Mouse (Mus musculus) thymus, adult 2 months (tissue): ENCODE measurements around the gene Bcl3.

Source experiments
- CTCF ChIP-seq: fragments of 200-500 bp; IDR thresholded peaks from 2 replicates; pipeline ENCODE4 v1.5.1; 2012; ENCODE audit warnings: mild to moderate bottlenecking, control low read depth, low read length, moderate library complexity, borderline replicate concordance; ENCODE audit not compliant: control insufficient read depth, poor library complexity, insufficient read depth; ENCODE audit errors: extremely low read depth
- POLR2A ChIP-seq: fragments of 200-500 bp; IDR thresholded peaks from 2 replicates; pipeline ENCODE4 v1.6.1; 2012; ENCODE audit warnings: mild to moderate bottlenecking, low read length, control low read depth, moderate library complexity; ENCODE audit not compliant: control insufficient read depth, poor library complexity, insufficient read depth; ENCODE audit errors: extremely low read depth

GRCm38 (mm10) chr7:19760021-19760420 is 62.5 kb downstream of the Bcl3 start:
- TF ChIP-seq CTCF (no peak), POLR2A (no peak)
